Mouse (Mus musculus) frontal cortex, adult (tissue): ENCODE measurements around the gene Nanog.
"Not testable (repeated sequence)": the region's sequence is repeated elsewhere in the genome, so short reads cannot be mapped to it uniquely, and the experiment has no call there.

Experiments used
- ATAC-seq: cut with Nextera tagmentation; 2 replicates; pipeline ENCODE4 v1.9.2; 2017; ENCODE audit warnings: mild to moderate bottlenecking, moderate library complexity, mixed read lengths; ENCODE audit not compliant: low TSS enrichment

Nanog gene

DNA sequence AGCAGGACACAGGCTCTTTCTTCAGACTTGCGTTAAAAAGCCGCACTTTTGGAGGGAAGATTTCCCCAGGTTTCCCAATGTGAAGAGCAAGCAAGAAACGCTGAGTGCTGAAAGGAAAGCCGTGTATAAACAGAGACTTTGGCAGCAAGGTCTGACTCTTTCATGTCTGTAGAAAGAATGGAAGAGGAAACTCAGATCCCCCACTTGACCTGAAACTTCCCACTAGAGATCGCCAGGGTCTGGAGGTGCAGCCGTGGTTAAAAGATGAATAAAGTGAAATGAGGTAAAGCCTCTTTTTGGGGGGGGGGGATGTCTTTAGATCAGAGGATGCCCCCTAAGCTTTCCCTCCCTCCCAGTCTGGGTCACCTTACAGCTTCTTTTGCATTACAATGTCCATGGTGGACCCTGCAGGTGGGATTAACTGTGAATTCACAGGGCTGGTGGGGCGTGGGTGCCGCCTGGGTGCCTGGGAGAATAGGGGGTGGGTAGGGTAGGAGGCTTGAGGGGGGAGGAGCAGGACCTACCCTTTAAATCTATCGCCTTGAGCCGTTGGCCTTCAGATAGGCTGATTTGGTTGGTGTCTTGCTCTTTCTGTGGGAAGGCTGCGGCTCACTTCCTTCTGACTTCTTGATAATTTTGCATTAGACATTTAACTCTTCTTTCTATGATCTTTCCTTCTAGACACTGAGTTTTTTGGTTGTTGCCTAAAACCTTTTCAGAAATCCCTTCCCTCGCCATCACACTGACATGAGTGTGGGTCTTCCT is at the start of gene Nanog:
TSS of gene Nanog (plus strand) at position 454 of the 765 bp plus-strand sequence.
- no peak for ATAC-seq

DNA sequence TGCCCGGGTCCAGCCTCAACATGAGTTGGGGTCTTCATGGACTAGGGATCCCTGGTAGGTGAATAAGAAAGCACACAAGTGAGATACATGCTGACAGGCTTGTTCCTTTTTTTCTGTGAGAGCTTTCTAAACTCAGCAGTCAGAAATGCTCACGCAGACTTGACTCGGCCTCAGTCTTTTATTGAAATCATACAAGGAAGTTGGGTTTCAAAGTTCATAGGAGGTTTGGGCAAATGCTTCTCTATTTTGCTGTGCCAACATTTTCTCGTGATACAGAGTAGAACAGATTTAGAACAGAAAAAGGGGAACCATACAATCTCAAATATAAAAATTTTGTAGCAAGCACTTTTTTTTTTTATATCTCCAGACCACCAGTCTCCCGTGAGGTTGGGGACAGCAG is 49.7 kb upstream of the Nanog start:
- no peak for ATAC-seq

DNA sequence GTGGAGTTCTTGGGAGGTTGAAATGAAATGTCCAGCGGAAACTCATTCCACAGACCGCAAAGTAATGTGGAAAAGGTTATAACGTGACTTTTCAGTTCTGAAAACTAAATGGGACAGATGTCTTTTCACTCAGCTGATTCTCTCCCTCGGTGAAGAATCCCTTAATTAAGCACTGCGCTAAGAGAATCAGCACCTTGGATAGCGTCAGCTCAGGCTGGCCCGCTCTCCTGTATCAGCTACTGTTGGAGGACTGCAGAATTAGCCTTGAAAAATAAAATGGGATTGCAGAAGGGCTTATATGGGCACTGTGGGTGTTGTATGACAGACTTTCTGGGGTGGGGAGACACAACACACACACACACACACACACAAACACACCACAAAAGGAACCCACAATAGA is 47.7 kb upstream of the Nanog start:
- no peak for ATAC-seq

DNA sequence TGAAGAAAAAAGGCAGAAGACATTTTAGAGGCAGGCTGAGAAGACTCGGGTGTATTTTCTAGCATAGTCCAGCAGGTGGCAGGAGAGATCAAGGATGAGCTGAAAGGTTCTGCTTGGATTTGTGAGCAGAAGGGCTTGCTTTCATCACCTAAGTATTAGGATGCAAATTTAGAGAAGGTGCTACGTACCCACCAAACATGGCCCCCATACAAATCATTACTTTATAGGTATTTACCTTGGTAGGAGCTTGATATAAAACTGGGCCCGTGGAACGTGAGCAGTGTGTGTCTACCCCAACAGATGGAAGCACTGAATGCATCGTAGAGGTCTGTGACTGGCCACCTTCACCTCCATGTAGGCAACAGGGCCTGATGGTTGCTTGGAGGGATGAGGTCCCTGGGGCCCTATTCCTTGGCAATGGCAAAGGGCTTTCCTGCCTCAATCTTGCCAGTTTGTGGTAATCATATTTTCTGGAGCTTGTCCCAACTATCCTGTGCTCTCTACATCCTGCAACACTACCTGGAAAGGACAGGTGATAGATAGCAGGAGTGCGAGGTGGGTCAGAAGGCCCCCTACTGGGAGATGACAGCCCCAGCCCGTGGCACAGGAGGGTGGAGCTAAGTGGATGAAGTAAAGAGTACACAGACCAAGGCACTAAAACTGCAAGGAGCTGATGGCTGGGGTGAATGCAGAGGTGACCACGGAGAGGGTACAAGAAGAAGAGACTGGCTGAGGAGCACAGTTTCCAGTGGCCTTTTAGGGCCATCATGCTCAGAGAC is 46.5 kb upstream of the Nanog start:
- ATAC-seq: peak; percentile 95

DNA sequence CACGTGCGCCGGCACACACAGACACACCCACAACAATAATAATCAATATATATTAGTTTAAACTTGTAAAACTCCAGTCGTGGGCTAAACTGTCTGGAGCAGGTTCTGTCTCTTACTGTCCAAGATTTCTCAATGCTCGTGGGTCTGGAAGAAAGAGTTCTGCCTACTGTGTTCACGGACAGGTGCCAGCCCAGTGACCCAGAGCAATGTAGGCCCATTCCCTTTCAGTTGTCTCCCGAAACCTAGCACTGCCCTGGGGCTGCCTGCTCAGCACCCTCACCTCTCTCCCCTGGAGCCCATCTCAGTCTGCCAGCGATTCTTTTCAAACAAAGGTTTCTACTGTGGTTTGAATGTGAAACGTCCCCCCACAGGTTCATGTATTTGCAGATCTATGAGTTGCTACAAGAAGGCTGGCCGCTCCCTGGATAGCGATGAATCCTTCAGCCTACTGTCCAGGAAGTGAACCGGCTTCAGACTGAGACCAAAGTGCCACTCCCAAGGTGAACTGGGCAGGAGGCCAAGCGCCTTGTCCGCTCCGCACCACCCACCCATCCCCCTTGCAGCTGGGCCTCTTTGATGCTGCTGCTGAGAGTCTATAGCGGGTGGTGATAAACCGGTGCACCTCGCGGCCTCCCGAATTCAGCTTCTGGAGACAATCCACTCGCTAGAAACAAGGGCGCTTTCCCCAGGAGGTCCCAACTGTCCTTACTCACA is 44.6 kb upstream of the Nanog start:
- ATAC-seq: no peak

DNA sequence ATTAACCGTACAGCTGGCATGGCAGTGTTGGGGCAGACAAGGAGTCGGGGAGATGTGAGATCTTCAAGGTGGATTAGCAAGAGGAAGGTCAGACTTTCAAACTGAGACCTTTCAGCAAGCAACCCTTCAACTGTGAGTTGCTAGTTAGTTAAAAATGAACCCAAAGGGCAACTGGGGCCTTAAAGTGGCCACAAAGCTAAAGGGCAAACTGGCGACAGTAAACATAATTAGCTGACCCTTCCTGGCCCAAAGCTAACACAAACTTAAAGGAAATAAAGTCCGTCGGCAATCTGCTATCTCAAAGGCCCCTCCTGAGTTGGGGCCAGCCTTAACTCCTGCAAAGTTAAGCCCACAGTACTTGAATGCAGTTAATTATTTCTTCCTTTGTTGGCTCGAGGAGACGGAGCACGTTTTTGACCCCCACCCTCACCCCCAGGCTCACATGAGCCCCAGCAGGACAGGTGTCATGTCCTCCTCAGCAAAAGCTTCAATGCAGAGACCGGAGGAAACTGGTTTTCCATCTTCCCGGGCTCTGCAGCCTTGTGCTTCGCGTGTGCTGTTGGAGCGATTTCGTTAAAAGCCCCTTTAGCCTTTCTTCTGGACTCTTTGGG is 43.6 kb upstream of the Nanog start:
- ATAC-seq: no peak

DNA sequence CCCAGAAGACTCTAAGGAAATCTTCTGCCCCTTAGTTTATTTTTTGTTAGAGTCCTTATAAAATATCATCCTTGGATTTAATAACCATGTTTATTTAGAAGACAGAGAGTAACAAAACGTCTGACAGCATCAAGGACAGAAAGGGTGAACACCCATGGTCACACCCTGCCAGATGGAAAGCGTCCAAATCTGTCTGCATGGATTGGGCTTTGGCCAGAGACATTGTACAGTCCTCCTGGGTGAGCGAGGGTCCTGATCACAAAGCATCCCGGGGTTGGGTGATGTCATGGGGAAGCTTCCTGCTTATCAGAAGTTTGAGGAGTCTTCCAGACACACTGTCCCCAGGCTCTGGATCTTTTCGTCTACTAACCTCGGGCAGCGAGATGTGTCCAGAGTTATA is 41.4 kb upstream of the Nanog start:
- ATAC-seq: no peak

DNA sequence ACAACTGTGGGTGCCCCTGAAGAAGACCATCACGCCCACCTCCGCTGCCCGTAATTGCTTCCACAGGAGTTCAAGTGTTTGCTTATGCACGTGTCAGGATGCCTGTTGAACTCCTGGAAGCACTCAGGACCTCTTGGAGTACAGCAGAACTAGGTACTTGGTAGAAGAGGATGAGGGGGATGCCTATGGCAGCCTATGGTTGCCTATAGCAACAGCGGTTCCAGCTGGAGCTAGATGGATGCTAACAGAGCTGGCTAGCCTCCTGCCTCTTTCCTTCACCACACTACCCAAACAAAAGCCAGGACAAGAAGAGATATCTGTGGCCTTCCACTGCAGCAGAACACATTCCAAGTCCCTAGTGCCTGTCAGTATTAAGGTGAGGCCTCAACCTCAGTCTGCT is 39.6 kb upstream of the Nanog start:
- no peak for ATAC-seq

DNA sequence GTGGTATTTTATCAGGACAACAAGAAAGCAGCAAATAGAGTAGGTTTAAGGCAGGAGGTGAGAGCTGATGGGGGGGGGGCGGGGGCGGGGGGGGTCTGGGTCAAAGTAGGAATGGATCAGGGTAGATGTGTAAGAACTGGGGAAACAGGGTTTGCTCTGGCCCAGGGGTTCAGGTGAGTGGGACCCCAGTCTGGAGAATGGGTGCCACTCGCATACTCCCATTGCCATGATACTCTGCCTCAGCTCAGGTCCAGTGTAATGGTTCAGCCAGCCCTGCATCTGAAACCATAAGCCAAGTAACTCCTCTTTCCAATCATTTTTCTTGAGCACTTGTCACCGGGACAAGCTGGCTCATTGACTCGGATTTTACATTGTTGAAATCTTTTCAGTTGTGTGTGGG is 38.5 kb upstream of the Nanog start:
- ATAC-seq: no peak

DNA sequence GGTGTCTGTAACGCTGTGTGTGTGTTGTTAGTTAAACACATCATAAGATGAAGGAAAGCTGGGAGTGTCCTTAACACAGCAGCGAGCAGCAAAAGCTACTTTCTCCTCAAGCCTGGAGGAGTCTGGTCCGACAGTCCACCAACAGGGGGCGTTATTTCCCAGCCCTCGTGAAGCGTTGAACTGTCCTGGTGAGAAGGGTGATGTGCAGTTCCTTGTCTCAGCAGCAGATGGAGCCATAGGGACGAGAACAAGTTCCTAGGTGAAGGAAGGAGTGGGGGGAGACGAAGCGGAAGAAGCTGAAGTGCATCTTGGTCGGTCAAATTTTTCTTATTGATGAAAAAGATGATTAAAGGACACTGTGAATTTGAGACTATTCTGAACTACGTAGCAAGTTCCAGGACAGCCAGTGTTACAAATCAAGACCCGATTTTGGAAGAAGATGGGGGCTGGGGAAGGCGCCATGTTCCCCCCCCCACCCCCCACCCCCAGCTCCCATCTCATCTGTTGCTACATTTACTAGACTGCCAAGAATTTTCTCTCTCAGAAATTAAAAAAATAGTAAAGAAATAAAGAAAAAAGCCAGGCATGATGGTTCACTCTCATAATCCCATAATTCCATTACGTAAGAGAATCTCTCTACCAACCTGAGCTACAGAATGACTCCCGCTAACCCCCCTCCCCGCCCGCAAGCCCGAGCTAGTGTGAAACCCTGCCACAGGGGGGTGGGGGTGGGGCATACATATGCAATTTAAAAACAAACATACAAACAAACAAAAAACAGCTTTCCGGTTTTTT is 37.7 kb upstream of the Nanog start:
- ATAC-seq: peak; percentile 89

DNA sequence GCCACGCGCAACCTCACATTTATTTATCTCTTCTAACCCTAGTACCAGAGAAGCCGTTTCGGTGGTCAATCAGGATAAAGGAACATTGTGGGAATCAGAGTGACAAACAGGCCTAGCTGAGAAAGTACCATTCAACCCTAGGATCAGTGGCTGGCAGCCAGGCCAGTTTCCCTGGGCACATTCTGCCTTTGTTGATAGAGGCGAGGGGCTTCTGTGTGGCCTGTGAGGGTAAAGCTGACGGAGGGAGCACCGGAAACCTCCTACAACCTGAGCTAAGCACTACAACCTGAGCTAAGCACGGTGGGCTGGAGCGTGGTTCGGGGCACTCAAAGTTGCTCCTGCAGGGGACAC is 37.1 kb upstream of the Nanog start:
- no peak for ATAC-seq

DNA sequence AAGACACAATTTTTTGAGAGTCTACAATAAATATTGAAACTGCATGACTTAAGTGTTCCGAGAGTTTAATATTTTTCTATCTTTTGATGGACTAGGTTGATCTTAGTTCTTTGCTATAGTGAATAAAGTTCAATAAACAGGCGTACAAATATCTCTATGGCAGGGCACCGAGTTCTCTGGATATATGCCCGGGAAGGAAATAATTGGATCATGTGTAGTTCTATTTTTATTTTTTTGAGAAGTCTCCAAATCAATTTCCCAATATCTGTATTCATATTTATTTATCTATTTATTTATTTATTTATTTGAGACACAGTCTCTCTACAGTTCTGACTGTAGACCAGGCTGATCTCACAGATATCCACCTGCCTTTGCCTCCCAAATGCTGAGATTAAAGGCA is 36.4 kb upstream of the Nanog start:
- no peak for ATAC-seq

DNA sequence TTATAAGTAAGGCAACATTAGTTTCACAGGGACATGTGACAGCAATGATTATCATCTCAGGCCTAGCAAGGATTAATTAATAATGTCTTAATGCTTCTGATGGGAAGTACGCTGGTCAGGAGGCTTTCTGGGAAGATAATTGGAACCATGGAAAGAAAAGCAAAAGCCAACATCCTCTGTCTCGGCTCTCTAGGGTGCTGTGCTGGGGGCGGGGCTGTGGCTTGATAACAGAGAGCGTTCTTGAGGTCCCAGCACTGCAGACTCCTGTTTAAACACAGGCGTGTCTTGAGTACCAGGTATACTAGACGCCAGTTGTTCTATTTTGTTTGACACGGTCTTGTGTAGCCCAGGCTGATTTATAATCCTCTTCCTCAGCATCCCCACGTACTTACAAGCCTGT is 34.5 kb upstream of the Nanog start:
- no peak for ATAC-seq

DNA sequence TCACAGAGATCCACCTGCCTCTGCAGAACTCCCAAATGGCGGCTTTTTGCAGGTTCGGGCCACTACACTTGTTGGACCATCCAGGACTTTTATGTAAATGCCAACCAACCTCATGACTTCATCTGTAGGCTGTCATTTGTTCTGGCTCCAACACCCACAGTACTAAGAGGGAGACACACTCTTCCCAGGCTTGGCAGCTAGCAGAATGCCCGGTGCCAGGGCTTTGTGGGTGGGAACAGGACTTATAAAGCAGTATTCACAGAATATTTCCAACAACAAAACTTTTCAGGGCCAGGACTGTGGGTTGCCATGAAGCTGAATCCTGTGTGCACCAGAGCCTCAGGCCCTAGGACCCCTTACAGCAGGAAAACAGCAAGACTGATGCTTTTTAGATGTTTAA is 24.6 kb upstream of the Nanog start:
- peak; percentile 99 for ATAC-seq

DNA sequence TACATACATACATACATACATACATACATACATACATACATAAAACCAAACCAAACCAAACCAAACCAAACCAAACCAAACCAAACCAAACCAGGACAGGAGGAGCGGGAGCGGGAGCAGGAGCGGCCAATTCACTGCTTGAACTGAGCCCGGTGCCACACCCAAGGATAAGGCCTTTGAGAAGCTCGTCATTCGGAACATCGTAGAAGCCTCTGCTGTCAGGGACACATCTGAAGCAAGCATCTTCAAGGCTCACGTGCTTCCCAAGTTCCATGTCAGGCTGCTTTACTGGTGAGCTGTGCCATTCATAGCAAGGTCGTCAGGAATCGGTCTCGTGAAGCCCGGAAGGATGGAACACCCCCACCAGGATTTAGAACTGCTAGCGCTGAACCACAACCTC is 20.6 kb upstream of the Nanog start:
- no peak for ATAC-seq

DNA sequence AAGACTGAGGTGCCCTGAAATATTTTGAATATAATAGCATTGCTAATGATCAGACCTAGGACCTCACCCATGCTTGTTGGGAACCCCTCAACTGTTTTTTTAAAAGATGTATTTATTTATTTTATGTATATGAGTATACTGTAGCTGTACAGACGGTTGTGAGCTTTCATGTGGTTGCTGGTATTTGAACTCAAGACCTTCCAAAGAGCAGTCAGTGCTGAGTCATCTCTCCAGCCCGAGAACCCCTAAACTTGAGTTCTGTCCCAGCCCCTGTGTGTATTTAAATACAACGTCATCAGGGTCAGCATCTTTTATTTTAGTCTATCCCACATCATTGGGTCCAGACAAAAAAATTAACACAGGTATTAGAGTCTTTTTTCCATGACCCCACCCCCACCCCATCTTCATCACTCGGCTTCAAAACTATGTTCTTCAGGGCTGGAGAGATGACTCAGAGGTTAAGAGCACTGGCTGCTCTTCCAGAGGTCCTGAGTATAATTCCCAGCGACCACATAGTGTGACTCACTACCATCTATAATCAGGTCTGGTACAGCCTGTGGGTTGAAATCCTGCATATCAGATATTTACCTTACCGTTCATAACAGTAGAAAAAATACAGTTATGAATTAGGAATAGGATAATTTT is 17.8 kb upstream of the Nanog start:
- ATAC-seq: no peak

DNA sequence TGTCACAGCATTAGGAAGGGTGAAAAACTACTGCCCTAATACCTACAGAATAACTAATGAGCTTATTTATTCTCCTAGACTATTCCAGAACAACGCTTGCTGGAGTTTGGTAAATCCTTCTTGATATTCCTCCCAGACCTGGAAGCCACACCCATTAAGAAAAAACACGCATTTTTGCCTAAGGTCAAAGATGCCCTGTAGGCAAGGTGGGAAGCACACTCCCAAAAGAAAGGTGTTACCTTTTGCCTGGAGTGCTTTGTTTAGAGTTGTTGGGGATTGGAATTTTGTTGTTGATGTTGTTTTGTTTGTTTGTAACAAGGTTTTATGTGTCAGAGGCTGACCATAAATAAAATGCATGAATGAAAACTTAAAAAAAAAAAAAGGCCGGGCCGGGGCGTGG is 17.2 kb upstream of the Nanog start:
- no peak for ATAC-seq

DNA sequence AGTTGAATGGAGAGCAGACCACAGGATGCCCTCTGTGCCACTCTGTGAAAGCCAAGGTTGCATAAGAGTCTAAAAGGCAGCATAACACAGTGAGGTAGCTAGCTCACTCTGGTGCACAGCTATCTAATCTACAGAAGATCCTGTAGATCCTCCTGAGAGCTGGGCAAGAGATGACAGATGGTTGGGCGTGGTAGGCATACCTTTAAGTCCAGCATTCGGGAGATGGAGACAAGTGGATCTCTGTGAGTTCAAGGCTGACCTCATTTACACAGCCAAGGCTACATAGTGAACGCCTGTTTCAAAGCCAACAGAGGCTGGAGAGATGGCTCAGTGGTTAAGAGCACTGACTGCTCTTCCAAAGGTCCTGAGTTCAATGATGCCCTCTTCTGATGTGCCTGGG is 11.9 kb upstream of the Nanog start:
- no peak for ATAC-seq

DNA sequence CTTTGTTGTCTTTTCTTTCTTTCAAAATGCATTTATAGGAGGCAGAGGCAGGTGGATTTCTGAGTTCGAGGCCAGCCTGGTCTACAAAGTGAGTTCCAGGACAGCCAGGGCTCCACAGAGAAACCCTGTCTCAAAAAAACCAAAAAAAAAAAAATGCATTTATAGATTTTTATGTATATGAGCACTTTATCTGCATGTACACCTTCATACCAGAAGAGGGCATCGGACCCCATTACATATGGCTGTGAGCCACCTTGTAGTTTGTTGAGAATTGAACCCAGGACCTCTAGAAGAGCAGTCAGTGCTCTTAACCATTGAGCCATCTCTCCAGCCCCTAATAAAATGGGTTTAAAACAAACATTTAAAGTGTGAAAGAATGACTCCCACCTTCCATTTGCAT is 7.7 kb upstream of the Nanog start:
- not testable (repeated sequence) for ATAC-seq

DNA sequence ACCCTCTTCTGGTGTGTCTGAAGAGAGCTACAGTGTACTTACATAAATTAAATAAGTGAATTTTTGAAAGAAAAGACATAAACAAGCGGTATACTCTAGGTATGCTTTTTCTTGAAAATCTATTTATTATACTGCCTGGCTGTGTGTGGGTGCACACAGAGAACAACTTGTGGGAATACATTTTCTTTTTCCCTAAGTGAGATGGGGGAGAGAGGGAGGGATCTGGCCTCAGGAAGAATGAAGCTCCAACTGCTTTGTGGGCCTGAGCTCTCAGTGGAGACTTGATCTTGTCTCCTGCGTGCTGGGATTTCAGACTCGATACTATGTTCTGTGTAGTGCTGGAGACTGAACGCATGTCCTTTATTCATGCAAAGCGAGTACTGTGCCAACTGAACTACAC is 5.5 kb upstream of the Nanog start:
- ATAC-seq: peak; percentile 92

DNA sequence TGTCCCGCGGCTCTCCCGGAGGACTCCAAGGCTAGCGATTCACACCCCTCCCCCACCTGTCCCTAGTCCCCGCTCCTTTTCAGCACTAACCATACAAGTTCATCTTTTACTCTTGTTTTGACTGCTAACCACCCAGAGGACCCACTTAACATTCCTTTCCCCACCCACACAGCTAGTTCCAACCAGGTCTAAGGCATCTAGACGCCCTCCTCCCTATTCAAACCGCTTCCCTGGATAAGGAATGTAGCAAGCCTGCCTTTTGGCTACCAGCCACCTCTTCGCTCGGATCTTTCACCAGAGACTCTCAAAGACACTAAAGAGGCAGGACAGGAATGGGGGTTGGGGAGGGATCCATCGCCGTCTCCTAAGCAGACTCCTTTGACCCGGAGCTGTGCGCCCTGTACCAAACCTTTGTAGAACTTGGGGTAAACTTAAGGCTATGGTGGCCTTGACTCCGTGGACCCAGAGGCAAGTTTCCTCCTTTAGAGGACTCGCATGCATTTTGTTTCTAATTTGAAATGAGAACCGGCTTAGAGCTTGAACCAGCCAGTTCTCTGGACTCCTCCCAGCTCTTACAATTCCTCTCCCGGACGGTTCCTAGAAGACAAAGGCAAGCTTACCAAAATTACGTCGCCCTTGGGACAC is 4.7 kb upstream of the Nanog start:
- peak; percentile 52 for ATAC-seq
